In the genomic region with DNA sequence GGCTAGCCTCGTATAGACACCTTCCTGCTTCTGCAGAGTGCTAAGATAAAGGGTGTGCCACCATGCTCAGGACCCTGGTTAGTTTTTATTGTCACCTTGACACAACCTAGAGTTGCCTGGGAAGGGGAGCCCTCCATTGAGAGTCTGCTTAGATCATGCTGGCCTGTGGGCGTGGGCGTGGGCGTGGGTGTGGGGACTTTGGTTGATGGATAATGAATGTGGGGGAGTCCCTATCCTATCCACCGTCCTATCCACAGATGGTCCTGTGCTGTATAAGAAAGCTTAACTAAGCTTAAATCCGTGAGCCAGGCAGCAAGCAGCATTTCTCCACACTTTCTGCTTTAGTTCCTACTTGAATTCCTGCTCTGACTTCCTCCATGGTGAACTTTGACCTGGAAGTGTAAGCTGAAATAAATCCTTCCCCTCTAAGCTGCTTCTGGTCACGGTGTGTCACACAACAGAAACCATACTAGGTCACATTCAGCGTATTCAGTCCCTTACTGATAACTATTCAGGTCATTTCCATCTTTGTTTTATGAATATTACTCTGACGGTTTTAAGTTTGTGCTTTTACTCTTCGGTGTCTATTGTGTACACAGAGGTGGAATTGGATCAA, we compare ENCODE assay signal across 24 mouse cellular contexts.
DNase-seq lines count a peak whose midpoint lies in the region; ATAC-seq and TF ChIP-seq lines count a peak whose summit lies in the region.
"Had no signal": no experiment of that assay in that cellular context is flagged by ENCODE, and none has a peak within 500 bp of the region (broad histone marks: within the 10 kb centered on the region; RNA-seq: fewer than 3 reads in every experiment).

No protein-coding gene starts in this region.

- no peak overlapping the region for H3K9ac ChIP-seq in limb, embryonic 13.5 days
- H3K9ac ChIP-seq in CH12.LX (ENCODE audit: insufficient read depth, low read depth) = no peak overlapping the region
- H3K9ac ChIP-seq: heart, embryonic 15.5 days; hindbrain, embryonic 14.5 days; liver, embryonic 15.5 days; midbrain, embryonic 12.5 days had no signal

- no peak overlapping the region for H3ac ChIP-seq in myocyte (ENCODE audit: control insufficient read depth, insufficient read length)

- peaks cover 16% of the 10 kb centered on the region for H3K36me3 ChIP-seq in limb, embryonic 13.5 days
- H3K36me3 ChIP-seq in limb, embryonic 10.5 days = peaks cover 26% of the 10 kb centered on the region
- H3K36me3 ChIP-seq in CH12.LX (replicated peaks in 1 of 2; ENCODE audit: control insufficient read depth in 1 of 2, insufficient read depth in 1 of 2, low read length in 1 of 2) (peaks cover 8 to 41% of the 10 kb centered on the region in 2 experiments), myocyte (ENCODE audit: control insufficient read depth, insufficient read depth) (no peaks in the 10 kb centered on the region)
- H3K36me3 ChIP-seq: heart, embryonic 15.5 days; midbrain, embryonic 12.5 days had no signal

- TF ChIP-seq RAD21 in CH12.LX (IDR thresholded peaks at IDR 0.05; ENCODE audit: low read depth, low read length) = no peak

- intact Hi-C loops in heart, postnatal 14 days (cut with DNase I) = no loop called here

- DNase-seq in heart, adult 11 months = peak; percentile 68
- DNase-seq in heart, postnatal 14 days = no peak
- no peak for DNase-seq in limb, embryonic 10.5 days (ENCODE audit: low spot score)
- peak; percentile 9 for DNase-seq in CH12.LX (ENCODE audit: extremely low read depth)
- DNase-seq in urinary bladder, postnatal 14 days (ENCODE audit: low spot score) = no peak
- no peak for DNase-seq in embryo, embryonic 11 days
- DNase-seq: adrenal gland, postnatal 14 days; cerebellum, adult 2 months; cerebellum, postnatal 36 days; gastrocnemius, postnatal 10 days; heart, postnatal 4 days; kidney, adult 9 months; liver; thymus, adult 18-20 months; thymus, postnatal 36 days had no signal

- H3K4me2 ChIP-seq in limb, embryonic 13.5 days (replicated peaks) = no peak overlapping the region
- H3K4me2 ChIP-seq in CH12.LX (ENCODE audit: insufficient read depth, low read depth, poor library complexity, severe bottlenecking) = no peak overlapping the region
- H3K4me2 ChIP-seq in myocyte (ENCODE audit: low read depth) = peak overlapping the region; percentile 26
- H3K4me2 ChIP-seq: heart, embryonic 15.5 days; hindbrain, embryonic 14.5 days; liver, embryonic 15.5 days; midbrain, embryonic 12.5 days had no signal

- no peaks in the 10 kb centered on the region; the same call in 1 of the 2 replicates for H3K9me3 ChIP-seq in limb, embryonic 13.5 days
- no peaks in the 10 kb centered on the region for H3K9me3 ChIP-seq in limb, embryonic 10.5 days (replicated peaks)
- H3K9me3 ChIP-seq in CH12.LX (replicated peaks; ENCODE audit: low read length) = no peaks in the 10 kb centered on the region
- H3K9me3 ChIP-seq: heart, embryonic 15.5 days; liver, embryonic 15.5 days; midbrain, embryonic 12.5 days had no signal

- in situ Hi-C loops in CH12.LX (cut with MboI; ENCODE audit: low pct_ligation_motif_present, low pct_unique_long_range_greater_than_20kb, low sequenced_read_pairs) = no loop called here

- TF ChIP-seq POLR2A in CH12.LX (IDR thresholded peaks at IDR 0.05; ENCODE audit: low read depth, low read length) (no peak), myocyte (IDR thresholded peaks at IDR 0.05; ENCODE audit: insufficient read length, low read depth) (no peak)

- no peaks in the 10 kb centered on the region for H3K79me2 ChIP-seq in CH12.LX (replicated peaks; ENCODE audit: control insufficient read depth, extremely low read depth, insufficient read depth, poor library complexity, severe bottlenecking)
- H3K79me2 ChIP-seq in myocyte (ENCODE audit: control insufficient read depth, insufficient read depth) = peaks cover 18% of the 10 kb centered on the region

- dilution Hi-C loops in CH12.LX (cut with MboI; ENCODE audit: extremely low pct_ligation_motif_present, extremely low pct_unique_long_range_greater_than_20kb, low sequenced_read_pairs) = no loop called here

- no peaks in the 10 kb centered on the region for H3K27me3 ChIP-seq in limb, embryonic 13.5 days
- H3K27me3 ChIP-seq in limb, embryonic 10.5 days (ENCODE audit: low read depth, poor library complexity, severe bottlenecking) = no peaks in the 10 kb centered on the region
- no peaks in the 10 kb centered on the region for H3K27me3 ChIP-seq in CH12.LX (replicated peaks)
- no peaks in the 10 kb centered on the region for H3K27me3 ChIP-seq in myocyte (ENCODE audit: control insufficient read depth, insufficient read depth, insufficient read length)
- H3K27me3 ChIP-seq: heart, embryonic 15.5 days; liver, embryonic 15.5 days; midbrain, embryonic 12.5 days had no signal

- ATAC-seq in limb, embryonic 13.5 days (ENCODE audit: low FRiP score, low read depth) = no peak
- ATAC-seq: forebrain, embryonic 16.5 days; inflammation-experienced regulatory T-cells, adult 6 months had no signal

- H3K27ac ChIP-seq in limb, embryonic 13.5 days = 0 out of 2 replicates have a peak overlapping the region, but pooled peaks have one; percentile 6
- no peak overlapping the region for H3K27ac ChIP-seq in limb, embryonic 10.5 days
- no peak overlapping the region for H3K27ac ChIP-seq in CH12.LX (ENCODE audit: insufficient read depth, low read depth)
- H3K27ac ChIP-seq: hindbrain, embryonic 14.5 days; left cerebral cortex, adult 2 months; liver, embryonic 15.5 days; midbrain, embryonic 12.5 days had no signal

- WGBS in limb, embryonic 13.5 days = 79% methylated on average over 10 of the region's 10 CpGs
- WGBS in limb, embryonic 10.5 days = 84% methylated on average over 10 of the region's 10 CpGs

- no peak for TF ChIP-seq EP300 in CH12.LX (IDR thresholded peaks at IDR 0.05; ENCODE audit: low read length)

- no peak overlapping the region for H3K4me3 ChIP-seq in limb, embryonic 13.5 days
- H3K4me3 ChIP-seq in limb, embryonic 10.5 days = no peak overlapping the region
- no peak overlapping the region for H3K4me3 ChIP-seq in CH12.LX (replicated peaks in 1 of 3; ENCODE audit: low read depth in 2 of 3, low read length in 2 of 3, poor library complexity in 1 of 3)
- H3K4me3 ChIP-seq in myocyte = no peak overlapping the region
- H3K4me3 ChIP-seq: heart, embryonic 15.5 days; left cerebral cortex, adult 2 months; liver, embryonic 15.5 days; midbrain, embryonic 12.5 days had no signal

- TF ChIP-seq CTCF in CH12.LX (conservative IDR thresholded peaks at IDR 0.05 in 1 of 2, IDR thresholded peaks at IDR 0.05 in 1 of 2; ENCODE audit: low read depth in 2 of 2, low read length in 2 of 2) = no peak

- H3K4me1 ChIP-seq in limb, embryonic 13.5 days = 0 out of 2 replicates have a peak, but pooled peaks cover 4% of the 10 kb centered on the region
- peaks cover 7% of the 10 kb centered on the region; the same call in 1 of the 2 replicates for H3K4me1 ChIP-seq in limb, embryonic 10.5 days
- H3K4me1 ChIP-seq in CH12.LX (ENCODE audit: control insufficient read depth in 1 of 2, insufficient read depth in 2 of 2) = peaks cover 0 to 10% of the 10 kb centered on the region in 2 experiments; a peak in 1 of 4 replicates
- H3K4me1 ChIP-seq: midbrain, embryonic 12.5 days had no signal

TF ChIP-seq in CH12.LX, 34 proteins besides CTCF, POLR2A, EP300 and RAD21:
- TF ChIP-seq SMC3 (IDR thresholded peaks at IDR 0.05; ENCODE audit: low read depth, low read length) = no peak
- no peak for TF ChIP-seq BHLHE40 (IDR thresholded peaks at IDR 0.05; ENCODE audit: low read depth, low read length)
- no peak for TF ChIP-seq USF2 (conservative IDR thresholded peaks at IDR 0.05; ENCODE audit: low read depth, low read length)
- no peak for TF ChIP-seq CHD1 (IDR thresholded peaks at IDR 0.05; ENCODE audit: low read depth, low read length)
- TF ChIP-seq ZC3H11A (IDR thresholded peaks at IDR 0.05; ENCODE audit: low read depth, low read length) = no peak
- no peak for TF ChIP-seq HCFC1 (IDR thresholded peaks at IDR 0.05; ENCODE audit: low read depth, low read length)
- TF ChIP-seq ETS1 (conservative IDR thresholded peaks at IDR 0.05; ENCODE audit: low read depth, low read length) = no peak
- no peak for TF ChIP-seq JUND (conservative IDR thresholded peaks at IDR 0.05; ENCODE audit: low read depth, low read length)
- TF ChIP-seq ELF1 (IDR thresholded peaks at IDR 0.05; ENCODE audit: low read depth, low read length) = no peak
- no peak for TF ChIP-seq NRF1 (IDR thresholded peaks at IDR 0.05; ENCODE audit: low read depth, low read length)

TF ChIP-seq in myocyte, 11 proteins besides CTCF, POLR2A, EP300 and RAD21:
- TF ChIP-seq TCF3 (IDR thresholded peaks at IDR 0.05; ENCODE audit: insufficient read length, low read depth) (no peak), POLR2AphosphoS2 (IDR thresholded peaks at IDR 0.05; ENCODE audit: insufficient read length, low read depth) (no peak), REST (IDR thresholded peaks at IDR 0.05; ENCODE audit: insufficient read depth, insufficient read length) (no peak), CEBPB (IDR thresholded peaks at IDR 0.05; ENCODE audit: insufficient read depth, poor library complexity, severe bottlenecking) (no peak), MYOG (IDR thresholded peaks at IDR 0.05; ENCODE audit: control insufficient read depth in 1 of 3, insufficient read depth in 1 of 3, insufficient read length in 2 of 3, low read depth in 2 of 3) (no peak), E2F4 (IDR thresholded peaks at IDR 0.05; ENCODE audit: insufficient read depth) (no peak), SRF (IDR thresholded peaks at IDR 0.05; ENCODE audit: control insufficient read depth, insufficient read length, low read depth) (no peak), MYOD1 (IDR thresholded peaks at IDR 0.05; ENCODE audit: control insufficient read depth in 1 of 3, insufficient read length in 2 of 3, low read depth in 2 of 3) (no peak)

Comparison
In these comparisons a context has a peak if more than half of its experiments do, and no peak if none do; other contexts are left out.
1. DNase-seq: peak in heart, adult 11 months (single experiment) and CH12.LX (single experiment); none in heart, postnatal 14 days (0 of 2), limb, embryonic 10.5 days (single experiment), urinary bladder, postnatal 14 days (single experiment) and embryo, embryonic 11 days (single experiment).